Mouse (Mus musculus): Measurements from ENCODE around the gene Zdhhc1.

GRCm38 (mm10) chr8:105517346-105517745 is 20.6 kb upstream of the Zdhhc1 start:
- TF ChIP-seq CTCF (conservative IDR thresholded peaks at IDR 0.05; ENCODE audit: low read length) (no peak), POU5F1 (IDR thresholded peaks at IDR 0.05; ENCODE audit: borderline replicate concordance, low read length) (no peak)

Data from E14TG2a.4 (cell line).